ENCODE assay signal across 15 mouse cellular contexts in the genomic region with DNA sequence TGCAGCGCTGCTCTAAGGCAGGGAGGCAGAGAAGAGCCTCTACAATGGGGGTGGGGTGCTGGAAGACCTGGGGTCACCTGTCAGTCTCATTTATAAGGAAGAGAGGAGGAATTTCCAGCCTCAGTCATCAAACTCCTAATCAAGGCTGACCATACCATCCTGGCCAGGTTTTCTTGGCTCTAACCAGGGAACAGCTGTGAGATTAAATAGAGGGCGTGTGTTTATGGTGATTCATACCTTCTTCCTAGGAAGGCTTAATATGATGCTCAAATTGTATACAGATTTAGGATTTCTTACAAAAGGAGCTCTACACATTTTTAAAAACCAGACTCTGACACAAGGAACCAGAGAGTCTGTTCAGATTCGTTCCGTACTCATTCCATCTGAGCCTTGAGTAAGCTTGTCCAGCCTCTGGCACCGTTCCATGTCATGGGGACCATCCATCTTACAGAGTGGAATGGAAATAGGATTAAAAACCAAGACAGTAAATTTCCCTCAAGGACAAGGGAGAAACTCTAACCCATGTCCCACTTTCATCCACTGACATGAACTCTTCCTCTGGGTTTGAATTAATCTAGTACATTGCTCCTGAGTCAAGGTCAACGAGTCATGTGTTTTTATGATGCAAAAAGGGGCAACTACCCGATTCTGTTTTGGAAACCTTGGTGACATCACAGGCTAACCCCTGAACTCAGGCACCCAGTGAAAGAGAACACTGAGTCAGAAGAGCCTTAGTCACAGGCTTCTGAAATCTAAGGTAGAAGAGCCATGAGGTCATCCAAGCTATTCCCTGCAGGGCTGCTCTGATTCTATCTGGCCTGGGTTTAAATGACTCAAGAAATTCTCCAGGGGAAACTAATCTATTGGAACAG. TPM values are rescaled to one million over a fixed set of nuclear protein-coding genes. Genes with fewer than 3 reads are reported as not detected.
DNase-seq lines count a peak whose midpoint lies in the region; ATAC-seq lines count a peak whose summit lies in the region.
"Had no signal": no experiment of that assay in that cellular context is flagged by ENCODE, and none has a peak within 500 bp of the region (broad histone marks: within the 10 kb centered on the region; RNA-seq: fewer than 3 reads in every experiment).

No protein-coding gene starts in this region.

- peak; percentile 21; the same call in 1 of the 2 replicates for ATAC-seq in frontal cortex, adult (ENCODE audit: low TSS enrichment)

- no peak for DNase-seq in frontal cortex, postnatal 14 days (ENCODE audit: low spot score in 2 of 2)
- DNase-seq in 3134 (ENCODE audit: extremely low read depth, insufficient read length, low spot score) (peak; percentile 44), NIH3T3 (ENCODE audit: low read depth) (peak; percentile 69)
- DNase-seq in cerebellum, postnatal 25 days: peak; percentile 42 to 68
- DNase-seq in heart, postnatal 36 days: no peak
- DNase-seq in thymus, postnatal 0 days (ENCODE audit: low spot score): no peak
- no peak for DNase-seq in left cerebral cortex, adult 18-20 months (ENCODE audit: low spot score in 2 of 2)
- DNase-seq: gastrocnemius, postnatal 36 days; kidney, adult 18-20 months; thymus, postnatal 25 days had no signal

- intact Hi-C loops in heart, postnatal 36 days (cut with DNase I): no loop called here

RNA-seq across cellular contexts. Expression of gene Gm27027, which starts 16.7 kb away (rescaled TPM):
- not detected for total RNA-seq in heart, postnatal 36 days (2021)
- polyA plus RNA-seq in thymus, postnatal 0 days (2015; fragmentation: Nextera tagmentation; extraction: Ambion mirVana): not detected in 2 replicates
- 1 to 10 TPM in 1 of 2 experiments, not detected in 1; 1.0 TPM for total RNA-seq in left cerebral cortex, adult 18-20 months (2021)
- total RNA-seq: layer of hippocampus, postnatal 10 days had no signal
- polyA plus RNA-seq: heart, embryonic 16.5 days; limb, embryonic 12.5 days; macrophage had no signal

RNA-seq across cellular contexts. Expression of gene Gm13889, which starts 22.5 kb away (rescaled TPM):
- 1 to 10 TPM; 8.4 to 9.7 TPM for total RNA-seq in heart, postnatal 36 days (2021)
- 2.7 and 3.3 TPM in 2 replicates for polyA plus RNA-seq in thymus, postnatal 0 days (2015; fragmentation: Nextera tagmentation; extraction: Ambion mirVana)
- 10 to 100 TPM; 54.6 to 63.1 TPM for total RNA-seq in left cerebral cortex, adult 18-20 months (2021)
- polyA plus RNA-seq: macrophage had no signal

RNA-seq across cellular contexts. Expression of gene Alkbh3, which starts 31.1 kb away (rescaled TPM):
- total RNA-seq in heart, postnatal 36 days (2021): 10 to 100 TPM; 54.1 to 56.6 TPM
- 62.2 and 78.8 TPM in 2 replicates for polyA plus RNA-seq in thymus, postnatal 0 days (2015; fragmentation: Nextera tagmentation; extraction: Ambion mirVana)
- total RNA-seq in left cerebral cortex, adult 18-20 months (2021): 10 to 100 TPM; 24.1 to 28.0 TPM

Comparison
In these comparisons a context has a peak if more than half of its experiments do, and no peak if none do; other contexts are left out.
1. DNase-seq: peak in 3134 (single experiment), NIH3T3 (single experiment) and cerebellum, postnatal 25 days (2 of 2); none in frontal cortex, postnatal 14 days (0 of 2), heart, postnatal 36 days (0 of 2), thymus, postnatal 0 days (single experiment) and left cerebral cortex, adult 18-20 months (0 of 2).
2. RNA of gene Gm13889, which starts 22.5 kb away (total RNA-seq): 54.6 to 63.1 TPM in left cerebral cortex, adult 18-20 months; 8.4 to 9.7 TPM in heart, postnatal 36 days; every median in the first group is over 4 times any median in the second.